Mouse (Mus musculus) forebrain, postnatal 0 days (tissue): Measurements from ENCODE around the gene Tnfrsf1b. TPM values are rescaled to one million over a fixed set of nuclear protein-coding genes. Genes with fewer than 3 reads are reported as not detected.

ENCODE experiments used
- ATAC-seq: fragments of 200-750 bp; cut with Nextera tagmentation; 2 replicates; pipeline ENCODE4 v1.8.0; 2017; ENCODE audit warnings: mild to moderate bottlenecking, moderate library complexity
- DNase-seq: peaks from one replicate; pipeline ENCODE4 v3.0.0-alpha.2; 2015
- H3K27ac ChIP-seq: fragments of 300-500 bp; sonication (generic); 2 replicates; pipeline ENCODE4 v1.5.1; 2014; ENCODE audit warnings: low read depth, mild to moderate bottlenecking, antibody characterized with exemption, low read length, moderate library complexity, mixed read lengths
- H3K27me3 ChIP-seq: fragments of 300-500 bp; sonication (generic); 2 replicates; pipeline ENCODE4 v1.6.1; 2014; ENCODE audit warnings: mild to moderate bottlenecking, low read length, mixed read lengths; ENCODE audit not compliant: insufficient read depth
- H3K36me3 ChIP-seq: fragments of 300-500 bp; sonication (generic); 2 replicates; pipeline ENCODE4 v1.6.1; 2014; ENCODE audit warnings: mild to moderate bottlenecking, moderate library complexity; ENCODE audit not compliant: insufficient read depth
- H3K4me1 ChIP-seq: fragments of 300-500 bp; sonication (generic); 2 replicates; pipeline ENCODE4 v1.6.1; 2014; ENCODE audit warnings: antibody characterized with exemption; ENCODE audit not compliant: insufficient read depth
- H3K4me2 ChIP-seq: fragments of 300-500 bp; sonication (generic); 2 replicates; pipeline ENCODE4 v1.6.1; 2014; ENCODE audit warnings: low read depth, mild to moderate bottlenecking, moderate library complexity
- H3K4me3 ChIP-seq: fragments of 300-500 bp; sonication (generic); 2 replicates; pipeline ENCODE4 v1.5.1; 2014; ENCODE audit warnings: low read depth, low read length, mixed read lengths
- H3K9ac ChIP-seq: fragments of 300-500 bp; sonication (generic); 2 replicates; pipeline ENCODE4 v1.6.1; 2014; ENCODE audit warnings: mild to moderate bottlenecking
- H3K9me3 ChIP-seq: fragments of 300-500 bp; sonication (generic); 2 replicates; pipeline ENCODE4 v1.6.1; 2016; ENCODE audit warnings: low read length
- CTCF ChIP-seq: sonication (generic); IDR thresholded peaks from 2 replicates; pipeline ENCODE4 v1.5.1; 2016; ENCODE audit warnings: antibody characterized with exemption, control low read depth, low read depth
- WGBS: fragments of 180-500 bp; shearing (Covaris S2); extraction: QIAGEN DNeasy Blood & Tissue Kit; methylation state at CpG from one replicate; pipeline ENCODE4 v1.1.7; 2014; 5-methylcytosine and 5-hydroxymethylcytosine counted together
- polyA plus RNA-seq: library from polyadenylated mRNA; unstranded; fragments of >200 nt; fragmentation: Nextera tagmentation; extraction: Ambion mirVana; gene quantifications from 2 replicates; pipeline ENCODE4 v1.2.1, GENCODE M21; 2015
- total RNA-seq: library from RNA; depleted of rRNA; stranded (reverse); fragments of >200 nt; gene quantifications from 2 replicates; pipeline ENCODE4 v1.2.3, GENCODE M21; 2014

The Tnfrsf1b gene
- total and polyA plus RNA-seq, 2 experiments from 2014 or later, result 2.4 to 10.7 TPM

- Histone ChIP-seq H3K4me3 (no peak overlapping the region), H3K27me3 (no peaks in the 10 kb centered on the region), H3K4me2 (no peak overlapping the region), H3K27ac (no peak overlapping the region), H3K4me1 (no peaks in the 10 kb centered on the region), H3K9me3 (no peaks in the 10 kb centered on the region), H3K36me3 (no peaks in the 10 kb centered on the region), H3K9ac (no peak overlapping the region)
- TF ChIP-seq CTCF, result no peak
- no peak for DNase-seq
- WGBS, result 69% methylated on average over 5 of the region's 5 CpGs
- no peak for ATAC-seq
Observed at GRCm38 (mm10) chr4:145257751-145258434, 11.2 kb upstream of the Tnfrsf1b start.

- no peak overlapping the region for H3K9ac ChIP-seq
- H3K27me3 ChIP-seq, result no peaks in the 10 kb centered on the region
- H3K4me2 ChIP-seq, result no peak overlapping the region
- no peak for DNase-seq
- H3K36me3 ChIP-seq, result no peaks in the 10 kb centered on the region
- 91% methylated on average over 5 of the region's 5 CpGs for WGBS
- no peak overlapping the region for H3K4me3 ChIP-seq
- ATAC-seq, result no peak
- TF ChIP-seq CTCF, result no peak
- H3K9me3 ChIP-seq, result no peaks in the 10 kb centered on the region
- no peaks in the 10 kb centered on the region for H3K4me1 ChIP-seq
- H3K27ac ChIP-seq, result no peak overlapping the region
Observed at GRCm38 (mm10) chr4:145256144-145256543, 9.5 kb upstream of the Tnfrsf1b start.

GRCm38 (mm10) chr4:145254418-145254817 lies 7.7 kb upstream of the Tnfrsf1b start:
- H3K4me3 ChIP-seq, result no peak overlapping the region
- ATAC-seq, result no peak
- H3K27ac ChIP-seq, result no peak overlapping the region
- no peaks in the 10 kb centered on the region for H3K36me3 ChIP-seq
- no peak overlapping the region for H3K9ac ChIP-seq
- no peak overlapping the region for H3K4me2 ChIP-seq
- WGBS, result 46% methylated on average over 13 of the region's 13 CpGs
- H3K4me1 ChIP-seq, result no peaks in the 10 kb centered on the region
- H3K27me3 ChIP-seq, result no peaks in the 10 kb centered on the region
- H3K9me3 ChIP-seq, result no peaks in the 10 kb centered on the region
- no peak for DNase-seq
- no peak for TF ChIP-seq CTCF

GRCm38 (mm10) chr4:145252611-145253010 lies 5.9 kb upstream of the Tnfrsf1b start:
- peaks cover 2% of the 10 kb centered on the region; the same call in 1 of the 2 replicates for H3K27me3 ChIP-seq
- 88% methylated on average over 8 of the region's 8 CpGs for WGBS
- H3K4me1 ChIP-seq, result no peaks in the 10 kb centered on the region
- H3K4me3 ChIP-seq, result no peak overlapping the region
- no peaks in the 10 kb centered on the region for H3K36me3 ChIP-seq
- H3K9me3 ChIP-seq, result no peaks in the 10 kb centered on the region
- H3K9ac ChIP-seq, result no peak overlapping the region
- H3K27ac ChIP-seq, result no peak overlapping the region
- no peak for TF ChIP-seq CTCF
- ATAC-seq, result no peak
- DNase-seq, result no peak
- no peak overlapping the region for H3K4me2 ChIP-seq

- Histone ChIP-seq H3K4me1 (no peaks in the 10 kb centered on the region), H3K4me3 (no peak overlapping the region), H3K4me2 (no peak overlapping the region), H3K27me3 (peaks cover 10% of the 10 kb centered on the region), H3K9me3 (no peaks in the 10 kb centered on the region), H3K27ac (no peak overlapping the region), H3K36me3 (no peaks in the 10 kb centered on the region), H3K9ac (no peak overlapping the region)
- ATAC-seq (no peak), DNase-seq (no peak)
- 93% methylated on average over 4 of the region's 4 CpGs for WGBS
- TF ChIP-seq CTCF, result no peak
Observed at GRCm38 (mm10) chr4:145251546-145251945, 4.9 kb upstream of the Tnfrsf1b start.

GRCm38 (mm10) chr4:145250002-145250401 lies 3.3 kb upstream of the Tnfrsf1b start:
- Histone ChIP-seq H3K4me1 (no peaks in the 10 kb centered on the region), H3K9ac (no peak overlapping the region), H3K9me3 (no peaks in the 10 kb centered on the region), H3K4me2 (no peak overlapping the region), H3K36me3 (no peaks in the 10 kb centered on the region), H3K27ac (no peak overlapping the region), H3K27me3 (peaks cover 17% of the 10 kb centered on the region), H3K4me3 (no peak overlapping the region)
- no peak for TF ChIP-seq CTCF
- DNase-seq, result no peak
- ATAC-seq, result no peak
- WGBS, result 77% methylated on average over 4 of the region's 4 CpGs

- Histone ChIP-seq H3K9me3 (no peaks in the 10 kb centered on the region), H3K4me3 (no peak overlapping the region), H3K9ac (no peak overlapping the region), H3K4me2 (no peak overlapping the region), H3K27me3 (peaks cover 19% of the 10 kb centered on the region), H3K36me3 (no peaks in the 10 kb centered on the region), H3K27ac (no peak overlapping the region), H3K4me1 (no peaks in the 10 kb centered on the region)
- no peak for ATAC-seq
- no peak for TF ChIP-seq CTCF
- no peak for DNase-seq
- WGBS, result 78% methylated on average over 2 of the region's 2 CpGs
Observed at GRCm38 (mm10) chr4:145247556-145247955, 886 bp upstream of the Tnfrsf1b start.
